Mouse (Mus musculus): ENCODE results near the gene Pigr.

DNA sequence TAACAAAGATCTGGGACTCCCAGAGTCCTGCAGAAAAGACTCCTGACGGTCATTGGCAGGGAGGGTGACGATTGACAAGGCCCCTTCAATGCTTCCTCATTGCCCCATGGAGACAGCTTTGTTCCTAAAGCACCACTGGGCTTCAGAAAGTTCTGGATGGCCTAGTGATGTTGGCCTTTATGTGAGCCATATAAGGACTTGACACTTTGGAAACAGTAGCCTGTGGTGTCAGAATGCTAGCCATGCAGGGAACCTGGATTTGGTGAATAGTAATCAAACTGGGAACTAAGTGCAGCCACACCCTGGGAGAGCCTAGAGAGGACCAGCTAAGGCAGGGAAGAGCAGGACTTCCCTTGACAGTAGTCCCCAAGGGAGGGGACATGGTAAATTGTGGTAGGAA lies 25.0 kb upstream of the Pigr start:
- no peak for TF ChIP-seq CTCF (IDR thresholded peaks at IDR 0.05)
- no peak for TF ChIP-seq POLR2A (IDR thresholded peaks at IDR 0.05; ENCODE audit: insufficient read depth, low read depth, low read length)
- no peak for TF ChIP-seq EP300 (IDR thresholded peaks at IDR 0.05; ENCODE audit: insufficient read depth, low read depth, low read length)
